Mouse (Mus musculus) CD4-positive, CD25-positive, alpha-beta regulatory T cell, adult 4 months (primary cell): ENCODE measurements around the gene Pi4k2b. TPM values are rescaled to one million over a fixed set of nuclear protein-coding genes. Genes with fewer than 3 reads are reported as not detected.
"Not testable (repeated sequence)": the region's sequence is repeated elsewhere in the genome, so short reads cannot be mapped to it uniquely, and the experiment has no call there.

Experiments
- ATAC-seq: one replicate; pipeline ENCODE4 v1.8.0; 2017
- polyA plus RNA-seq, 2 experiments: library from polyadenylated mRNA; unstranded; fragments of 100-300 nt; shearing (Covaris generic); gene quantifications; one replicate each; pipeline ENCODE4 v1.2.1; 2017

Gene Pi4k2b
- polyA plus RNA-seq: 1 to 10 TPM in 1 of 2 experiments, under 1 TPM in 1; 0.58 to 1.1 TPM

GRCm38 (mm10) chr5:52741391-52742111 is at the start of gene Pi4k2b:
Gene Pi4k2b, plus strand, starts transcription at chr5:52741574.
- ATAC-seq: peak; percentile 79

- no peak for ATAC-seq
These were observed 44.1 kb upstream of the Pi4k2b start for GRCm38 (mm10) chr5:52697291-52697690.

DNA sequence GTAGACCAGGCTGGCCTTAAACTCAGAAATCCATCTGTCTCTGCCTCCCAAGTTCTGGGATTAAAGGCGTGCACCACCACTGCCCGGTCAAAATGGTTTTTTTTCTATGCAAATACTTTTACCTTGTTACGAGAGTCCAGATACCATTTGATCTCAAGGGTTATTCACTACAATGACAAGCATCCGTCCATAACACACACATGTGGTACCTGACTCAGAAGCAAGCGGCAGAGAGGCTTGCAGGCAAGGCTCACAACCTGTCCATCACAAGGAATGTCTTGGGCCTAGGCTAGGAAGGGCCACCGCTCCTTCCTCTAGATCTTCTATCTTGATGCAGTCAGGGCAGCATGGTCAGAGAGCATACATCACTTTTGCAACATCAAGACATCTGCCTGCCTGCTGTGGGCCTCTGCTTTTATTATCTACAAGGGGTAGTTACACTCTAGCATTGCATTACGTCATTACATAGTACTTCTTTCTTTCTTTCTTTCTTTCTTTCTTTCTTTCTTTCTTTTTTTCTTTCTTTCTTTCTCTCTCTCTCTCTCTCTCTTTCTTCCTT is 43.4 kb upstream of the Pi4k2b start:
- ATAC-seq: not testable (repeated sequence)

DNA sequence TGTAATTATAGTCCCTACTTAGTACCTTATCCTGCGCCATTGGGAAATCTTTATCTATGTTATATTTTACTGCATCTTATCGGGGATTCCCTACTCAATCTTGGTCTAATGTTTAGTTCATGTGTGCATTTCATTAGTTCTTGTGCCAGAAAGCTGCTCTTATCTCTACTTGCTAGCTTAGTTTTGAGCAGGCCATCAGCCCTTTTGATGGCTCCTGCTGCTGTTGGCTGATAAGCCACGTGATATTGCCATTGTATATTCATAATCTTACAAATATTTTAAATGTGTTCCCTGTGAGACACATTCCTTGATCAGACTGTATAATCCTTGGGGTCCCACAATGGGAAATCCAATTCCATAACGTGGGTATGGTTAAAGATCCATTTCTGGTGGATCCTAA is 36.8 kb upstream of the Pi4k2b start:
- ATAC-seq: no peak

DNA sequence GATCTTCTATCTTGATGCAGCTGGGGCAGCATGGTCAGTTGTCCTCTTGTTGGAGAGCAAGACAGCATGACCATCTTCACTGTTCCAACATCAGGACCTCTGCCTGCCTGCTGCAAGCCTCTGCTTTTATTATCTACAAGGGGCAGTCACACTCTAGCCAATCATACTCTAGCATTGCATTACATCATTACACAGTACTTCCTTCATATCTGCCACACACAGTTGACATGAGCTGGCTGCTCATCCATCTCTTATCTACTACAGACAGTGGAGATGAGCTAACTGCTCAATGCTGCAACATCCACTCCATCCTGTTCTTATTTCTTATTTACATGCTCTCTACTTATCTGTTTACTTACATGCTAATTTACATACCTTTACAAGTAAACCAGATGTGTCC is 28.7 kb upstream of the Pi4k2b start:
- no peak for ATAC-seq

GRCm38 (mm10) chr5:52716742-52717448 is 24.5 kb upstream of the Pi4k2b start:
- ATAC-seq: no peak

- ATAC-seq: no peak
These were observed 20.4 kb upstream of the Pi4k2b start for GRCm38 (mm10) chr5:52721003-52721402.

- no peak for ATAC-seq
These were observed 13.6 kb upstream of the Pi4k2b start for GRCm38 (mm10) chr5:52727747-52728146.

- no peak for ATAC-seq
These were observed 8.6 kb upstream of the Pi4k2b start for GRCm38 (mm10) chr5:52732811-52733210.

DNA sequence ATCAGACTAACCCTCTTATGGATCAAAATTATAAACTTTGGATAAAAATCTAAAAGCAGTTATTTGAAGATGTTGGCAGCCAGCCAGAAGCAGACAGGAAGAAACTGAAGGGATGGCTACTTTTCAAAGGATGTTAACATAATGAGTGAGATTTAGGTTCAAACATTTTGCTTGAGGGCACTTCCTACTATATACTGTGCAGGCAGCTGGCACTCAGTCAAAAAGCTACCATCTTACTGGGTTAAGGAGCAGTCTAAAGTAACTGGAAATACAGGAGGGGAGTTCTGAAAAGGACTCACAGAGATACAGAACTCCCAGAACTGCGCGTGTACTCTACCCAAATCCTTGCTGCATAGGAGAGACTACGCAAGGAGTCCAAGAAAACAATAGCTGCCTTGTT is 5.3 kb upstream of the Pi4k2b start:
- ATAC-seq: no peak

- ATAC-seq: peak; percentile 75
These were observed 889 bp downstream of the Pi4k2b start for GRCm38 (mm10) chr5:52742112-52742813.

- ATAC-seq: no peak
These were observed 1.9 kb downstream of the Pi4k2b start for GRCm38 (mm10) chr5:52743231-52743630.

DNA sequence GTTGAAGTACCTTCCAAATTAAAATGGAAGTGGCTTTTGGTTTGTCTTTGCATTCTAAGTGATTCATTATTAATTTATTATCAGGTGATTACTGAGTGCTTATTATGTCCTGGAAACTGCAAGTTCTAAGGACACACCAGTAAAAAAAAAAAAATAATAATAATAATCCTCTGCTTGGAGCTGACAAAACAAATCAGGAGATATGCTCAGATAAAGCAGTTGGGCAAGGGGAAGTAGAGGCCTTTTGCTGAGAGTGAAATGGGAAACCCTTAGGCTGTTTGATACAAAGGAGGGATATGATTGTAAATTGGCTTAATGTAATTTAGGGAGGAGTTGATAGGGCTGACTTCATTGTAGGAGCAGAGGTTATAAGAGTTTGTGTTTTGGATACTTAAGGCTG is 5.5 kb downstream of the Pi4k2b start:
- ATAC-seq: no peak

DNA sequence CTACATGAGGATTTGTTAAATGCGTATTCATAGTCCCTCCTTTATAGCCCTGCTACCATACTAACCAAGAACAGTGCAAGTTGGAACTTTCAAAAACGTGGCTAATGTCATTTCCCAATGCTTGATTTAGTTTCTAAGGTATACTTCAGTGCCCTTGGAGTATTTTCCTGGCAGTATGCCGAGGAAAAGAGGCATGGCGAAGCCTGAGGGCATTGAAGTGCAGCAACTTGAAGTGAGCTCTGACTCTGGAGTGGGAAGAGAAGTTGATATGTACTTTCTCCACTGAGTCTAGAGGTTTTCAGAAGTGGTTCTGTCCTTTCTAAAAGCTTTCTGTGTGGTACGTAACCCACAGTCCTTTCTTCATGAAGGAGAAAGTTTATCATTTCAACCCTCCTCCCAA is 7.4 kb downstream of the Pi4k2b start:
- no peak for ATAC-seq

- no peak for ATAC-seq
These were observed 11.8 kb downstream of the Pi4k2b start for GRCm38 (mm10) chr5:52753146-52753545.

- ATAC-seq: no peak
These were observed 12.8 kb downstream of the Pi4k2b start for GRCm38 (mm10) chr5:52754196-52754595.

DNA sequence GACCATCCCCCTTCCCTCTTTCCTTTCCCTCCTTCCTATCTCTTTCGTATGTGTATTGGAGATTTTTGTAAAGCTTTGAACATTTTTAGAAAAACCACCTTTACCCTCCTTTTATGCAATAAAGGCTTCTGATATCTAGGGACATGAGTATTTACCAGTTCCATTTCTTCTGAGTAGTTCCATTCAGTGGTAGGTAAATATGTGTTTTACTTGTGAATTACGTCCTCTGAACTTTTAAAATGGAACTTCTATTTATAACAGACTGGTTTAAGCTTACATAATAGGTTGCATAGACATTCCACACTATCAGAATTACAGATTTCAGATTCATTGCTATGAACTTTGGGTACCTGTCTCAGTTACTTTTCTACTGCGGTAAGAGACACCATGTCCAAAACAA is 14.0 kb downstream of the Pi4k2b start:
- no peak for ATAC-seq

- ATAC-seq: no peak
These were observed 14.6 kb downstream of the Pi4k2b start for GRCm38 (mm10) chr5:52755989-52756388.

DNA sequence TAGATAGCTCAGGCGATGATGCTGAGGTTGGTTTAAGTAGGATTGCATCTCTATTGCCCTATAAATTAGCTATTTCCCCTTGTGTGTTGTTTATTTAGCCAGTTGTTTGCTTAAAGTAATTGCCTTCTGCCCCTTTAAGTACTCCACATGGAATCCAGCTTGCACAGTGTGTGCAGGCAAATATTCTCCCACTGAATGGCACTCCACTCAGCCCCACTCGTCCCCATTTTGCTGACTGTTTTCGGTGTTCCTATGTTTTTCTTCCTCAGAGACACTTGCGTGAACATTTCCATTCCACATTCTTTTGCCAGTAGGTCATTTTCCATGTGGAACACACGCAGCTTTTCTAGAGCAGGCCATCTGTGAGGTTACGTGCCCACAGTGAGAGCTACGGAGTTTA is 21.2 kb downstream of the Pi4k2b start:
- no peak for ATAC-seq

GRCm38 (mm10) chr5:52774267-52774666 is 32.9 kb downstream of the Pi4k2b start:
- no peak for ATAC-seq

- ATAC-seq: no peak
These were observed 33.9 kb downstream of the Pi4k2b start, which contains the start of gene Zcchc4 for GRCm38 (mm10) chr5:52775237-52775636. Gene Zcchc4, plus strand, starts transcription at chr5:52775409.

GRCm38 (mm10) chr5:52776466-52777354 is 35.3 kb downstream of the Pi4k2b start:
- ATAC-seq: not testable (repeated sequence)
